16 mouse cellular contexts compared by ENCODE assay signal in the genomic region with DNA sequence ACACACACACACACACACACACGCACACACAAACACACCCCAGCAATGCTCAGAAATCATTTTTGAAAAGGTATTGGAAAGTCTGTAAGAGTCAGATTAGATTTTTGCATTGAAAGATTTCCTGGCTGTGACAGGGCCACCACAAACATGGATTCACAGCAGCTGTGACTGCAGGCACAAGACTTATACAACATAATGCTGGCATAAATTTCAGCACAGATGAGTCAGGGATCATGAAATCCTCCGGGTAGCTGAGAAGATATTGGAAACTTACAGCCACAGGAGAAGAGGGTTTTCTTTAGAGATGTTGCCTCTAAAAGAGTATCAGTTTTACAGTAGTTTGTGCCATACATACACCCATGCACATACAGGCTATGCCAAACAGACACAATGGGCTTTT.
DNase-seq lines count a peak whose midpoint lies in the region.
"Had no signal": no experiment of that assay in that cellular context is flagged by ENCODE, and none has a peak within 500 bp of the region (broad histone marks: within the 10 kb centered on the region; RNA-seq: fewer than 3 reads in every experiment).

No protein-coding gene starts in this region.

- DNase-seq in frontal cortex, adult 2 months (ENCODE audit: extremely low spot score in 1 of 2, low spot score in 1 of 2) = peak; percentile 2 to 39
- DNase-seq in frontal cortex, postnatal 25 days (ENCODE audit: low spot score in 2 of 2) = no peak
- DNase-seq in left cerebral cortex, postnatal 25 days (ENCODE audit: low spot score in 2 of 2) = peak; percentile 10 to 48
- DNase-seq in left cerebral cortex, postnatal 4 days = no peak
- DNase-seq in telencephalon, adult 2 months (ENCODE audit: low read depth, low spot score) = peak; percentile 32
- DNase-seq in thymus, postnatal 14 days = no peak
- DNase-seq: adrenal gland, adult 2 months; adrenal gland, postnatal 14 days; cerebellum, adult 11-12 months; cerebellum, adult 8-10 months; cerebellum, postnatal 10 days; cerebellum, postnatal 36 days; embryo, embryonic 11 days; gastrocnemius, adult 2 months; gastrocnemius, postnatal 14 days; heart, adult 11 months had no signal

- intact Hi-C loops in left cerebral cortex, postnatal 25 days (cut with DNase I) = no loop called here
- intact Hi-C loops in left cerebral cortex, postnatal 4 days (cut with DNase I) = no loop called here

Comparison
In these comparisons a context has a peak if more than half of its experiments do, and no peak if none do; other contexts are left out.
1. DNase-seq: peak in frontal cortex, adult 2 months (2 of 2), left cerebral cortex, postnatal 25 days (2 of 2) and telencephalon, adult 2 months (single experiment); none in frontal cortex, postnatal 25 days (0 of 2), left cerebral cortex, postnatal 4 days (single experiment) and thymus, postnatal 14 days (single experiment).